In the genomic region with DNA sequence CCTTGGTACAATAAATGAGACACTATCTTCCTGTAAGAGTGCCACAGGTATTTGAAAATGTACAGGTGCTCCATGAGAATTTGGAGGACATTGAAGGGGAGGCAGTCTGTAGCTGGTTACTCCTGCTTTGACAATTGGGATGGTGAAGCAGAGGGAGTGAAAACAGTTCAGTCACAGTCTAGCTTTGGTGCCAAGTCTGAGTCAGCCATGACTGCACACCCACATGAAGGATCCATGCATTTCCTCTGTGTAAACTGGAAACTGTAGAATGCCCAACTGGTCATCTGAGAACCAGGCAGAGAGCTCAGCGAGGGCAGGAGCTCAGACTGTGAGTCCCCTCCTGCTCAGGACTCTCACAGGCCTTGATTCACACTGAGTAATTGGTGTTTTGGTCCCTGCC, we compare ENCODE assay signal across 16 mouse cellular contexts. TPM values are rescaled to one million over a fixed set of nuclear protein-coding genes. Genes with fewer than 3 reads are reported as not detected.
DNase-seq lines count a peak whose midpoint lies in the region.
"Had no signal": no experiment of that assay in that cellular context is flagged by ENCODE, and none has a peak within 500 bp of the region (broad histone marks: within the 10 kb centered on the region; RNA-seq: fewer than 3 reads in every experiment).

No protein-coding gene starts in this region.

- DNase-seq in adrenal gland, postnatal 25 days = peak; percentile 10
- DNase-seq in adrenal gland, postnatal 10 days = no peak
- peak; percentile 15 for DNase-seq in right cerebral cortex, adult 18-20 months
- no peak for DNase-seq in right cerebral cortex, postnatal 4 days
- peak; percentile 50 for DNase-seq in NIH3T3 (ENCODE audit: low read depth)
- DNase-seq in fibroblast of lung, adult 2 months (ENCODE audit: low read depth) = peak; percentile 49
- no peak for DNase-seq in embryo, embryonic 11 days
- DNase-seq in kidney, postnatal 14 days = no peak
- DNase-seq: B cell, adult 2 months; cerebellum, adult 2 months; cerebellum, postnatal 14 days; gastrocnemius, postnatal 10 days; heart, adult 18-20 months; heart, postnatal 10 days; heart, postnatal 4 days had no signal

RNA-seq across cellular contexts. Expression of gene Abcb1a, which starts 59.7 kb away (rescaled TPM):
- total RNA-seq in adrenal gland, postnatal 25 days (2021) = 48.1 and 56.1 TPM in 2 replicates
- 10 to 100 TPM in 1 of 2 experiments, 1 to 10 TPM in 1; 9.9 to 18.0 TPM for total RNA-seq in adrenal gland, postnatal 10 days (2021)
- total RNA-seq: G1E had no signal

Comparison
In these comparisons a context has a peak if more than half of its experiments do, and no peak if none do; other contexts are left out.
1. DNase-seq: peak in adrenal gland, postnatal 25 days (single experiment), right cerebral cortex, adult 18-20 months (single experiment), NIH3T3 (single experiment) and fibroblast of lung, adult 2 months (single experiment); none in adrenal gland, postnatal 10 days (single experiment), right cerebral cortex, postnatal 4 days (single experiment), embryo, embryonic 11 days (single experiment) and kidney, postnatal 14 days (single experiment).